Mouse (Mus musculus): Measurements from ENCODE around the gene Mif.

- TF ChIP-seq GATA1 (IDR thresholded peaks at IDR 0.05; ENCODE audit: borderline replicate concordance, low read length), result no peak
- no peak for TF ChIP-seq CTCF (IDR thresholded peaks at IDR 0.05; ENCODE audit: low read depth, low read length)
- no peak for TF ChIP-seq POLR2AphosphoS5 (IDR thresholded peaks at IDR 0.05; ENCODE audit: insufficient replicate concordance, low read depth, low read length)
- no peak for TF ChIP-seq TAL1 (conservative IDR thresholded peaks at IDR 0.05; ENCODE audit: low read depth, low read length)
These were observed 20.3 kb upstream of the Mif start for GRCm38 (mm10) chr10:75880351-75880750.
